Mouse (Mus musculus) B cell, adult 2 months (primary cell): ENCODE measurements around the gene B9d2.

Experiments used
- DNase-seq, 2 experiments: peaks; one replicate each; pipeline ENCODE4 v3.0.0; 2022

B9d2 gene

GRCm38 (mm10) chr7:25674719-25675300 is 5.8 kb upstream of the B9d2 start, which contains the start of gene Tmem91:
Tmem91 (minus strand) TSS chr7:25675166.
- DNase-seq: peak; percentile 14 to 25

- DNase-seq: no peak
Observed at GRCm38 (mm10) chr7:25675405-25675804, 5.2 kb upstream of the B9d2 start.

GRCm38 (mm10) chr7:25676085-25676781 is 4.3 kb upstream of the B9d2 start:
- no peak for DNase-seq

- DNase-seq: no peak
Observed at GRCm38 (mm10) chr7:25677013-25677412, 3.6 kb upstream of the B9d2 start.

GRCm38 (mm10) chr7:25679971-25680370 is 609 bp upstream of the B9d2 start:
- no peak for DNase-seq

- peak; percentile 49 to 50 for DNase-seq
Observed at GRCm38 (mm10) chr7:25681341-25682231, 1.0 kb downstream of the B9d2 start.

- peak; percentile 67 to 73 for DNase-seq
Observed at GRCm38 (mm10) chr7:25683474-25684180, 3.0 kb downstream of the B9d2 start.

- no peak for DNase-seq
Observed at GRCm38 (mm10) chr7:25684659-25685058, 4.1 kb downstream of the B9d2 start.

GRCm38 (mm10) chr7:25685926-25686470 is 5.4 kb downstream of the B9d2 start:
- DNase-seq: no peak

- peak; percentile 90 to 91 for DNase-seq
Observed at GRCm38 (mm10) chr7:25686680-25687531, 6.3 kb downstream of the B9d2 start, which contains the start of gene Tgfb1. Tgfb1 (plus strand) TSS chr7:25687002.

- DNase-seq: peak; percentile 72 to 73
Observed at GRCm38 (mm10) chr7:25687811-25688401, 7.3 kb downstream of the B9d2 start.

- peak; percentile 89 to 91 for DNase-seq
Observed at GRCm38 (mm10) chr7:25688810-25689586, 8.4 kb downstream of the B9d2 start.

- no peak for DNase-seq
Observed at GRCm38 (mm10) chr7:25689603-25690021, 9.0 kb downstream of the B9d2 start.

- DNase-seq: no peak
Observed at GRCm38 (mm10) chr7:25690051-25690450, 9.5 kb downstream of the B9d2 start.

- no peak for DNase-seq
Observed at GRCm38 (mm10) chr7:25694104-25694503, 13.5 kb downstream of the B9d2 start.

- no peak for DNase-seq
Observed at GRCm38 (mm10) chr7:25699851-25700250, 19.3 kb downstream of the B9d2 start.

GRCm38 (mm10) chr7:25700732-25701131 is 20.2 kb downstream of the B9d2 start:
- peak; percentile 74 to 77 for DNase-seq

GRCm38 (mm10) chr7:25702350-25702749 is 21.8 kb downstream of the B9d2 start:
- DNase-seq: peak; percentile 60 to 62

GRCm38 (mm10) chr7:25703793-25704494 is 23.4 kb downstream of the B9d2 start:
- DNase-seq: no peak
